Mouse (Mus musculus): ENCODE results near the gene Fkbp10.

Gene Fkbp10

DNA sequence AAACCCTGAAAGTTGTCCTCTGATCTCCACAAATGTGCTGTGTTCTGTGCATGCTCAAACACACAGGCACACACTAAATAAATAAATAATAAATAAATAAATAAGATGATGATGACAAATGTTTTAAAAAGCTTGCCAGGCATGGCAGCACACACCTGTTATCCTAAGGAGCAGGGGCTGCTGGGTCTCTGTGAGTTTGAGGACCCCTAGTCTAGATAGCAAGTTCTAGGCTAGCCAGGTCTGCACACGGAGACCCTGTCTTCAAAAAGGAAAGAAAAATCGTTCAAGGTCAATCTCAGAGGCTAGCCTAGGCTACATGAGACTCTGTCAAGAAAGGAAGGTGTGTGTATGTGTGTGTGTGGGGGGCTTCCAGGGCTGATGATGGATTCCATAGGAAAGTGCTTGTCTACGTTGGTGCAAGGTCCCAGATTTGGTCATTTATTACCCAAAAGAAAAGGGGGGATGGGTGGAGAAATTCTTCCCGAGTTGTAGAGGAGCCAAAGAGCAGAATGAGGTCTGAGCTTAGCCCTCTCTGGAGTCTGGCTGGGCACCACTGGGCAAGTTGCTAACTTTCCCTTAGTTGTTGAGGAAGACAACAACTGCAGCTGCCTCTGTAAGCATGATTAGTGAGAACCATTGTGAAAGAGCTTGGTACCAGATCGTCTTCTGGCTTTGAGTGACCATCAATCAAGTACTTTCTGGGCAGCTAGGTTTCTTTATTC lies 21.0 kb upstream of the Fkbp10 start:
- DNase-seq: peak; percentile 55 to 61

- peak; percentile 91 to 96 for DNase-seq
Measured at GRCm38 (mm10) chr11:100395200-100395599, 20.3 kb upstream of the Fkbp10 start.

GRCm38 (mm10) chr11:100395861-100396631 lies 19.5 kb upstream of the Fkbp10 start:
- peak; percentile 71 to 72 for DNase-seq

GRCm38 (mm10) chr11:100396886-100397599 lies 18.5 kb upstream of the Fkbp10 start:
- DNase-seq: peak; percentile 76 to 83

- peak; percentile 100 for DNase-seq
Measured at GRCm38 (mm10) chr11:100397600-100398389, 17.7 kb upstream of the Fkbp10 start, which contains the start of gene Jup. Gene Jup (minus strand): TSS chr11:100397763.

GRCm38 (mm10) chr11:100398517-100398916 lies 17.0 kb upstream of the Fkbp10 start:
- DNase-seq: no peak

GRCm38 (mm10) chr11:100399320-100399719 lies 16.2 kb upstream of the Fkbp10 start:
- DNase-seq: peak; percentile 29 to 48

DNA sequence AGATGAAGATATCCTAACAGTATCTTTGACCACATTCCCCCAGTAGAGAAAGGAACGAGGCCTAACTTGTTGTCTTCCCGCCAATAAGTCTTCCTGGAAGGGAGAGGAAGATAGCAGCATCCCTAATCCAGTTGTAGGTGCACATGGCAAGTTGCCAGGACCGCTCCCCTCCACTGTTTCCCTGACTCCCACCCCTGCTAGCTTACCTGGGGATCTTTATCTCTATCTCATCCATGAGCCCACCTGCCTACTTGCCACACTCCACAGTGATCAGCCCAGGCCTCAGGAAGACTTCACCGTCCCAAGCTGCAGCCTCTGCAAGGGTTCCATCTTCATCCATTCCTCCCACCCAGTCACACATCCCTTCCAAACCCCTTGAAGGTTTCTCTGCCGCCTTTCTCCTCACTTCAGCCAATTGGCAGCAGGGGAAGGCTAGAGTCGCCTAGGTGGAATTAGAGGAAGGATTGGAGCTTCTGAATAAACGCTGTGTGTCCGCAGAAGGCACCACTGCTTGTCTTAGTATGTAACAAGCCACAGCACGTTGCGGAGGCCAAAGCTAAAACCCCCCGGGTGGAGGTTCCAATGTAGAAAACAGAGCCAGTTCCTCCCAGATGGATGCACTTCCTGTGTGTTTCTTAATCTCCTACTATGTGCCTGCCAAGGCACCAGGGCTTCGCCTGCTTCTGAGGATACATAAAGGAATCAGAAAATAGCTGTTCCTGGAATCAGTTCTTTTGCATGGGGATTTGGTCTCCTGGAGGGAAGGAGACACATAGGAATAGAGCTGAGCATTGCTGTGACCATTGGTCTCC lies 15.6 kb upstream of the Fkbp10 start:
- peak in 1 of 2 experiments; percentile 19 for DNase-seq

- DNase-seq: no peak
Measured at GRCm38 (mm10) chr11:100400842-100401241, 14.7 kb upstream of the Fkbp10 start.

DNA sequence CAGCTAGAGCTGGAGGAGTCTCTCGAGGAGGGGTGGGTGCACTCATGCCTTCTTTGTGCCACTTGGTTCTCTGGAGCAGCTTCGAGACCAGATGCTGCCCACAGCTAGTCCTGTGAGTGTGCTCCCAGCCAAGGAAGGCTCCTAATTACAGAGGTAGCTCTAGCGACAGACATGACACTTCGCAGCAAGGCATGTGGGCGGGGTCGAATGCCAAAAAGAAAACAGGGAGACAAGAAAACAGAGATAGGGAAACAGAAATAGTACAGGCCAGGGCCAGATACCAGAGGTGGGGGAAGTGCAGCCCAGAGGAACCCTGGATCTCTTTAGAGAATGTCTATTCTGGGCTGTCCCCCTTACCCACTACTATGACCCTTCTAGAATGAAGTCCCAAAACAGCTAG lies 13.3 kb upstream of the Fkbp10 start:
- DNase-seq: peak in 1 of 2 experiments; percentile 15

DNA sequence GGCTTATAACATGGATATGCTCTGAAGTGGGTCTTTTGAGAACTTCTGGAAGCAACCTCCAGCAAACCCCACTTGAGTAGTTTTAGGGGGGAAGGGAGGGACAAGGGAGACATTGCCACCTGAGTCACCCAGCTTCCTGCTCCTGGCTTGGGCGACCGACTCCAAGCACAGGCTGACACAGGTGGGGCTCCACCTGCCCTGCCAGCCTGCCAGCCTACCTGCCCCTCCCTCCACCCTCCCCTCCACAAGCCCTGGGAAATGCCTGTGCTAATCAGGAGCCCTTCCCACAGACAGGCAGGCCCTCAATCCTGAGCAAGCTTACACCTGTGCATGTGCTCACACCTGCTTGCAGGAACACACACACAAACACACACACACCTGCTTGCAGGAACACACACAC lies 12.8 kb upstream of the Fkbp10 start:
- peak in 1 of 2 experiments; percentile 39 for DNase-seq

- DNase-seq: peak in 1 of 2 experiments; percentile 29
Measured at GRCm38 (mm10) chr11:100403445-100404134, 11.9 kb upstream of the Fkbp10 start.

- DNase-seq: no peak
Measured at GRCm38 (mm10) chr11:100404456-100405074, 10.9 kb upstream of the Fkbp10 start.

DNA sequence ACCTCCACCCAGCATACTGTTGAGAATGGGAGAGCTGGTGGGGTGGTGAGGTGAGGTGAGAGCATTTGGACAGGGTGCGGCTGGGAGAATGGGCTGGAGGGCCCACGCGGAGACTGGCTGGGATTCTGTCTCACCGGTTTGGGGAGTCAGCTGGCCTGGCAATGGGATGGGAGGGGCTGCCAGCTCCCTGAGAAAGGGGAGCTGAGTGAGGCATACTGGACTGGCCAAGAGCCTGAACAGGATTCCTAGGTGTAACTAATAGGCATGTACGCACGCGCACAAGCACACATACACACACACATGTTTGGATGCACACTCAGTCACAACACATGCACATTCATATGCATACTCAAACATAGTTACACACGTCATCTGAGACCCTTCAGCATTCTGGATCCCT lies 9.2 kb upstream of the Fkbp10 start:
- no peak for DNase-seq

GRCm38 (mm10) chr11:100406995-100407705 lies 8.3 kb upstream of the Fkbp10 start:
- no peak for DNase-seq

DNA sequence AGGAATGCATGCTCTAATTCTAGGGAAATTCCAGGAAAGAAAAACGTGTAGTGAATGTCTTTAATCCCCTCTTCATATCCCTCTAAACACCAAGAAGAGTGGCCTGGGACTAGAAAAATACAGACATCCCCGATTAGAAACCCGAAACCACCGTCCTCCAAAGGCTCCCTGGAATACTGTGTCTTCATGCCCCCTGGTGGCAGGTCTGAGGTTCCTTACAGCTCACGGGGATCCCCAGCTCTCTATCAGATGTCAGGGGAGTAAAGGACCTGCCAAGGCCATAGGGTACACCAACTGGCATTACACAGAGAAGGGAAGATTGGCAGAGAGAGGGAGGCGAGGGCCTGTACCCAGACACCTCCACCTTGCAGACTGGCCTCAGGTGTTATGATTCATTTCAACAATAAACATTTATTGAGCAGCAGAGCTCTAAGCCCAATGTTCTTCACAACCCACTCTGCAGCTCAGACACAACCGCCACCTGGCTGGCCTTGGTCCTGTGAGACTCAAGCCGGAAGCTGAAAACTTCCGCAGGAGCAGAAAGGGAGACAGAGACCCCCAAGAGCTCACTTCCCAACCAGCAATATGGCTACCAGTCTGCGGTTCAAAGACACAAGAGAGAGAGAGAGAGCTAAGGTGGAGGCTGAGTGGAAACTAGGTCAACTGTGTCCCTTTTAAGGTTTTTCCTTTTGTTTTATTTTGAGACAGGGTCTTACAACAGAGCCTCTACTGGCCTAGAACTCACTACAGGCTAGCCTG lies 7.2 kb upstream of the Fkbp10 start:
- peak; percentile 81 to 90 for DNase-seq

DNA sequence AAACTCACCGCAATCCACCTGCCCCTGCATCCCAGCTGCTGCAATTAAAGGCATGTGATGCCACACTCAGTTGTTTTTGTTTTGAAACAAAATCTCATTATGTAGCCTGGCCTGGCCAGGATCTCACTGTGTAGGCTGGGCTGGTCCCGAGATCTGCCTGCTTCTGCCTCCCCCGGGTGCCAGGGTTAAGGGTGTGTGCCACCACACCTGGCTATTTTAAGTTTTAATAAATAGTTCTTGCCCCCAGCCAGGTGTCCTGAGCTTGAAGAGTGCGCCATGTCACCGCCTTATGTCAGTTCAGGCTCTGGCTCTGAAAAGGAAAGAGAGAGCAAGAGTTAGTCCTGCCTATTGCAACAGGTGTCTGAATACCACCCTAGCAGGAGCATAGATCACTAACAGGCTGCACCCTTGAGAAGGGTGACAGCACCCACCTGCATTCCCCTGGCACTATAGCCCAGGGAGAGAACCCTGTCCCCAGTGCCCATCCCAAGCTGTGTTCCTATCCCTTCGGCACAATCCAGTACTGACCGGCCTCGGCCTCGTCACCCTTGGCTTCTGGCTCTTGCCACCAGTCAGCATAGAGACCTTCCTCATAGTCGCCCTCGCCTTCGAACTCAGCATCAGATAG lies 6.5 kb upstream of the Fkbp10 start:
- DNase-seq: no peak

DNA sequence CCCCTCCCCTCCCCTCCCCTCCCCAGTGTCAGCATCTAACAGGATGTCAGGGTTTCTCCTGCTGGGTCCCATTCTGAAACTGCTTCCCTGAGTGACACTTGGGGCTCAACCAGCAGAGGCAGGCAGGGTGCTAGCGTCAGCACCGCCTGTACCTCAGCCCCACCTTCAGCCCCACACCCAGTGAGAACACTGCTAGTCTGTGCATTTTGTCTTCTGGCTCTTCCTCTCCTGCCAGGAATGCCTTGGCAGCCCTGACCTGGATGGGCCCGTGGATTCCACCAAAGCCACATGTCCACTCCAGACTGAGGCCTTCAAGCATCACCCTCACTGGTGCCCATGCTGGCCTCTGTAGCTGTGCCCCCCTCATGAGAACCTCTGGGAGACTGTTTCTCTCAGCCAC lies 5.8 kb upstream of the Fkbp10 start:
- no peak for DNase-seq

GRCm38 (mm10) chr11:100411736-100412135 lies 3.8 kb upstream of the Fkbp10 start:
- peak in 1 of 2 experiments; percentile 32 for DNase-seq

All from kidney, postnatal 36 days (tissue).